Mouse (Mus musculus) thymus, postnatal 14 days (tissue): ENCODE measurements around the gene Edn3.

Source experiments
- DNase-seq: peaks from one replicate; pipeline ENCODE4 v3.0.0; 2021

The Edn3 gene

DNA sequence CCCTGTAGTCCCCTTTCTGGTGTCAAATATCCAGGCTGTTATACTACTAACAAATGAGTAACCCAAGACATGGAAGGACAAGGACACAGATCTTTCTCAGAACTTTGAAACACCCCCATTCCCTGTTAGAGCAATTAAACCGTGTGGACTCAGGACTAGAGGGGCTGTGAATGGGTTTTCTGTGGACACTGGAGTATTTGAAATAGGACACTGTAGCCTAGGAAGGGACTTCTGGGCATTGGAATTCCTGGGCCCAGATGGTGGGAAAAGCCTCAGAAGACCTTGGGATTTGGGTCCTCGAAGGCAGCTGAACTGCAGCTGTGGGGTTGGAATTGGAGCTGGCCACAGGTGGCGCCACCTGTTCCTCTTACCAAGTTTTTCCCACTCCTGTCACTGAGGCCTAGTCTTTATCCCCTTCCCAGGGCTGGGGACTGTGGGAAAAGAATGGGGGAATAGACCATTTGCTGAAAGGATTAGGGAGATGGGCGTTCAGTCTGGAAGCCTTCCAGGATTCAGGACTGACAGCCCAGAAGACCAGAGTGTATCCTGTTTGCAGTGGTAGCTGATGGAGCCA, 37.2 kb downstream of the Edn3 start:
- DNase-seq, result no peak

DNA sequence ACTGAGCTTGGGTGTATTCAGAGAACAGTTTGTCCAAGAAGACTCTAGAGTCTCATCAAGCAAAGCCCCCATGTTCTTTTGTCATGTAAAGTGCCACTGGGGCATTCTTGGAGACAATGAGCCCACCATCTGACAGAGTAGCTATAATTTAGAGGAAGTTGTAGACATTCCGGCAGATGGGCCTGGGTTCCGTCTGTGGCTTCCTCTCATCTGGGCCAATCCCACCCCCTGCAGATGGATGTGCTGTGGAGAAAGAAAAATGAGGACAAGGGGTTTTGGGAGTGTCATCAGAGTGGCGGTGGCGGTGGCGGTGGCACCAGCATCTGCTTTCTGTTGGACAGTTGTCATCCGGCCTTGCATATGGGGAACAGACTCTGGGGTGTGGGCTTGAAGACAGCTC, 42.0 kb downstream of the Edn3 start:
- no peak for DNase-seq

DNA sequence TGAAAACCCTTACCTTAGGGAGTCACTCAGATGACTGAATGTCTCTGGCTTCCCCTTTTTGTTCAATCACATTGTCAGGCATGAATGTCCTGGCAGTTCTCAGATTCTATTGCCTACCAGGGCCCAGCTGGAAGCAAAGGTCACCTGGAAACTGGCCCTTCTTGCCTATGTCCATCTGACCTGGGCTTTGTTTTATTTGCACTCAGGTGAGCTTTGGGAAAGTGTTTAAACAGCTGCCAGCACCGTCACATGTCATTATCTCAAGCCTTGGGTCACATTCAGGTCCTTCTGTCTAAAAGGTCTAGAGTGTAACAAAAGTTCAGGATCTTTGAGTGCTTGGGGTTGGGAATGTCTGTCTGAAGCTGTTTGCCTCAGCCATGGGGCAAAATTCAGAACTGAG, 43.2 kb downstream of the Edn3 start:
- no peak for DNase-seq

DNA sequence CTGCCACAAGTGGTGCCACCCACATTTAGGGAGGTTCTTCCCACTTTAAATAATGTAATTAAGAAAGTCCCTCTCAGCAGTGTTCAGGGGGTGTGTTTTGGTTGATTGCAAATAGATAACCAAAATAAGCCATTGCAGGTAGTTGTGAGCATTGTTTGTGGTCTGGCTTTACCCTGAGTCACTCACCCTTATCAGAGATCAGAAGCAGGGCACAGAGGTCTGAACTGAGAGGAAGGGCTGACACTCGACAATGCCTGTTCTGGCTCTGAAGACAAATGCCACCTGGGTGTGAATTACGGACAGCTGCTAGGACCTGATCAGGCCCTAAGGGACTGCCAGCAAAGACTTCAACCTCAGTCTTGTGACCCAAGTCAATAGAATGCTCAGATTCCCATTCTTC, 47.5 kb downstream of the Edn3 start:
- no peak for DNase-seq

DNA sequence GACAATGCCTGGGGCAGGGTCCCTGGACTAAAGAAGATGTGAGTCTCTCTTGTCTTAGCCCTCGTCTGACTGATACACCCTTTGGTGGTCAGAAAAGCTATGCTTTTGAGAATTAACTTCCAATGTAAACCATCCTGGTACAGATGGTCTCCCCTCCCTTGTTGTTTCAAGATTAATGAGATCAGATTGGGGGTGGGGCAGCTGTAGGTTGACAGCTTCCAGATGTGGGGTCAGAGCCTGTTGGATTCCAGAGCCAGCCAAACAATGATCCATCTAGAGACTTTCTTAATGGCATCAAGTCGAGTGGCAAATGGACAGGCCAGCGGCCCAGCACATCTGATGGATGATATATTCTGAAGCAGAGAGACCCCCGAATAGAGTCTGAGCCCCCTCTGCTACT, 48.9 kb downstream of the Edn3 start:
- DNase-seq, result no peak

DNA sequence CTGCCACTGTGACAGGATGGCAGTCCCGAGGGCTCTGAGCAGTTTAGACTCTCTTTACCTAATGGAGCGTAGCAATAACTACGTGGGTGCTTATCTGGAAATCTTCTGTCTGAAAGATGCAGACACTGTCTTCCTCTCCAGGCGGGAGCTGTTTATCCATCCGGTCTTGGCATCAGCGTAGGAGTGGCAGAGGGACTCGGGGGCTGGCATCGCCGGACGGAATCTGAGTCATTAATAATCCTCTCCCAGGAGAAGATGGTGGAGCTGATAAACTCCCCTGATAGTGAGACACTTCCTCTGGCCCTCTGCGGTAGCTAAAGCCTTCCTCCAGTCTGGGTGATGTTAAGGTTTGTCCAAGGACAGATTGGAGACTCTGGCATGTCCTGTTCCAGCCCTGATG, 52.9 kb downstream of the Edn3 start:
- no peak for DNase-seq

DNA sequence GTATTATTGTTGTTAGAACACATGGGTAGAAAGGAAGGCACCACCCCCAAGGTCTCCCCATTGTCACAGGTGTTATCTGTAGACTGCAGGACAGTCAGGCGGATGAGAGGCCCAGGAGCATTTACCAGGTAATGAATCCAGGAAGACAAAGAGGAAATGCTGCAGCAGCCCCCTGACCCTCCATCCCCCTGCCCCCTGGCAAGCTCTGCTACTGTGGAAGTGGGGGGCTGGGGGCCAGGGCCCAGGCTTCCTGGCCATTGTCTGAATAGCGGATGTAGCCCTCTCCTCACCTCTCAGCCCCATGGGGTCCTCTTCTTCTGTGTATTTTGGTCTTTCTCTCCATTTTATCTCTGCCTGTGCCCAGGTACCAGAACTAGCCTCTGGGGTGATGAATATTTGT, 55.7 kb downstream of the Edn3 start:
- DNase-seq, result no peak

DNA sequence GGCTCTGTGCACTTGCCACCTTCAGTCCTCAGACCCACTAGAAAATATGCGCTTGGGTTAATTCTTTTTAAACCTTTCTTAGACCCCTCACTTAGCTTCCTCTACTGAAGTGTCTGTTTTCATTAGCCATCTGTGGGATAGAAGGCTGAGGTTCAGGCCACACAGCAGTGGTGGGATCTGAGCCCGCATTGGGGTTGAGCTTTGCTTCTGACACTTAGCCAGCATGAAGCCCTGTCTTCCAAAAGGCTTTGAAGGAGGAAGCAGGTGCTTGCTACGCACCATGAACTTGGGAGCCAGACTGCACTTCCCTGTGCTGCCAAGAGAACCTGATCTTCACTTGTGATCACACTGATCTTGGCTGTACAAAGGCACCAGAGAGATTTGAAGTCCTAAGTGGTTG, 59.9 kb downstream of the Edn3 start:
- DNase-seq, result no peak

DNA sequence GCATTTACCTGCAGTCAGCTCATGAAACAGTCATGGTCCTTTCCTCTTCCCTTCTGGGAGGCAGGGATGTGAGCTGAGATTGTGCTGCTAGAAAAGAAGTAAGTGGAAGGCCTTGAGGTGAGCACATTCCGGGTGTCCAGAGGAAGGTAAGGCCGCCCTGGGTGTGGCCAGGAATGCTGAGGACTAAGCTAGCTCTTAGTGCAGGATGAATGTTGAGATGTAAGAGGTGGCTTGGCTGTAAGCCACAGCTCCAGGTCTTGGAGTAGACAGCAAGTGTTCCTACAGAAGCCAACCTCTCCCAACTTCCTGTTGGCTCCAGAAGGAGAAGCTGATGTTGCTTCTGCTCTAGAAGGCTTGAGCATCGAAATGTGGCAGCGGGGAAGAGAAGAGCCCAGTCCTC, 67.4 kb downstream of the Edn3 start:
- DNase-seq, result no peak

DNA sequence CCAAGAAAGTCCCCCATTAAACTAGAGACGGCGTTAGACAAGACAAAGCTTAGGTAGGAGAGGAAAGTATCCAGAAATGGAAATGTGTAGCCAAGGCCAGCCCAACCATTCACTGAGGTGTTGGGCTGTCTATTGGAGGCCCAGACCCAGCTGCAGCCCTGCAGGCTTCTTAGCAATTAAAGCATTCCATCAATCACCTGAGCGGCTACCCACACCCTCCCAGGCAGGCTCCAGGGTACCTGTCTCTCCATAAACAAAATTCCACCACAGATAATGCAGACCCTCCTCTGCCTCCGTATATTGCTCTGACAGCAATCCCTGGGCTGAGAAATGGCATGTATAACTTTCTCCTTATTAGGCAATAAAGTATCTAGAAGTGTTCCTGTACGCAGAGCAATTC, 73.2 kb downstream of the Edn3 start:
- DNase-seq, result no peak
